Mouse (Mus musculus) CH12.LX (cell line): Measurements from ENCODE around the gene Mlec. TPM values are rescaled to one million over a fixed set of nuclear protein-coding genes. Genes with fewer than 3 reads are reported as not detected.

Experiments
- DNase-seq: peaks from one replicate; pipeline ENCODE4 v3.0.0-alpha.2; 2013; ENCODE audit errors: extremely low read depth
- H3K27ac ChIP-seq: 2 replicates; pipeline ENCODE4 v1.5.1; 2012; ENCODE audit warnings: low read depth, mild to moderate bottlenecking, control low read depth, moderate library complexity; ENCODE audit not compliant: insufficient read depth
- H3K27me3 ChIP-seq: replicated peaks from 2 replicates; pipeline ENCODE3; 2012; ENCODE audit warnings: inconsistent platforms
- H3K36me3 ChIP-seq, 2 experiments: replicated peaks in 1 of 2; 2 replicates each; pipeline versions ENCODE3 to v1.6.1; 2012; ENCODE audit warnings: inconsistent platforms in 1 of 2, low read length in 1 of 2, mild to moderate bottlenecking in 1 of 2, mixed read lengths in 1 of 2, moderate library complexity in 1 of 2; ENCODE audit not compliant: control insufficient read depth in 1 of 2, insufficient read depth in 1 of 2
- H3K4me1 ChIP-seq, 2 experiments: 2 replicates each; pipeline ENCODE4 v1.6.1; 2012; ENCODE audit warnings: inconsistent platforms in 1 of 2, moderate library complexity in 1 of 2; ENCODE audit not compliant: insufficient read depth in 2 of 2, control insufficient read depth in 1 of 2
- H3K4me2 ChIP-seq: 2 replicates; pipeline ENCODE4 v1.6.1; 2012; ENCODE audit warnings: low read depth, mild to moderate bottlenecking, control low read depth; ENCODE audit not compliant: poor library complexity, insufficient read depth, severe bottlenecking
- H3K4me3 ChIP-seq, 3 experiments: fragments of 150-350 bp in 1 of 3; sonication (generic) in 1 of 3; replicated peaks in 1 of 3; 2 replicates each; pipeline versions ENCODE3 to v1.5.1; 2011 to 2012; ENCODE audit warnings: low read depth in 2 of 3, low read length in 2 of 3, mild to moderate bottlenecking in 2 of 3, moderate library complexity in 2 of 3, control low read depth in 1 of 3, improper control_type of control experiment in 1 of 3, inconsistent platforms in 1 of 3, mixed read lengths in 1 of 3; ENCODE audit not compliant: poor library complexity in 1 of 3
- H3K79me2 ChIP-seq: replicated peaks from 2 replicates; pipeline ENCODE4 v1.6.1; 2012; ENCODE audit warnings: mild to moderate bottlenecking, moderate library complexity; ENCODE audit not compliant: control insufficient read depth, poor library complexity, insufficient read depth, severe bottlenecking; ENCODE audit errors: extremely low read depth
- H3K9ac ChIP-seq: 2 replicates; pipeline ENCODE4 v1.6.1; 2012; ENCODE audit warnings: low read depth, mild to moderate bottlenecking, control low read depth, moderate library complexity; ENCODE audit not compliant: insufficient read depth
- H3K9me3 ChIP-seq: replicated peaks from 2 replicates; pipeline ENCODE3; 2012; ENCODE audit warnings: low read length, inconsistent platforms, mixed read lengths
- BHLHE40 ChIP-seq: IDR thresholded peaks from 2 replicates; pipeline ENCODE4 v1.6.1; 2011; ENCODE audit warnings: mild to moderate bottlenecking, low read depth, low read length, improper control_type of control experiment
- CHD2 ChIP-seq: IDR thresholded peaks from 2 replicates; pipeline ENCODE4 v1.6.1; 2011; ENCODE audit warnings: low read length, improper control_type of control experiment
- CTCF ChIP-seq, 2 experiments: IDR thresholded peaks in 1 of 2; conservative IDR thresholded peaks in 1 of 2; 2 replicates each; pipeline ENCODE4 v1.5.1; 2011 to 2012; ENCODE audit warnings: low read depth in 2 of 2, low read length in 2 of 2, improper control_type of control experiment in 1 of 2, inconsistent platforms in 1 of 2, mild to moderate bottlenecking in 1 of 2, moderate library complexity in 1 of 2
- E2F4 ChIP-seq: IDR thresholded peaks from 2 replicates; pipeline ENCODE4 v1.6.1; 2011; ENCODE audit warnings: low read depth, low read length, improper control_type of control experiment; ENCODE audit not compliant: insufficient replicate concordance
- ELF1 ChIP-seq: IDR thresholded peaks from 2 replicates; pipeline ENCODE4 v1.6.1; 2014; ENCODE audit warnings: low read depth, mild to moderate bottlenecking, inconsistent platforms, low read length, improper control_type of control experiment
- EP300 ChIP-seq: IDR thresholded peaks from 2 replicates; pipeline ENCODE4 v1.6.1; 2011; ENCODE audit warnings: low read length, improper control_type of control experiment
- ETS1 ChIP-seq: conservative IDR thresholded peaks from 2 replicates; pipeline ENCODE4 v1.6.1; 2012; ENCODE audit warnings: low read depth, mild to moderate bottlenecking, inconsistent platforms, low read length, improper control_type of control experiment, moderate library complexity
- HCFC1 ChIP-seq: IDR thresholded peaks from 2 replicates; pipeline ENCODE4 v1.6.1; 2012; ENCODE audit warnings: low read depth, mild to moderate bottlenecking, inconsistent platforms, low read length, improper control_type of control experiment
- JUND ChIP-seq: conservative IDR thresholded peaks from 2 replicates; pipeline ENCODE4 v1.6.1; 2011; ENCODE audit warnings: low read depth, low read length, improper control_type of control experiment
- KAT2A ChIP-seq: IDR thresholded peaks from 2 replicates; pipeline ENCODE4 v1.6.1; 2012; ENCODE audit warnings: low read length, improper control_type of control experiment, inconsistent platforms; ENCODE audit not compliant: insufficient replicate concordance
- MAFK ChIP-seq: IDR thresholded peaks from 2 replicates; pipeline ENCODE4 v1.6.1; 2011; ENCODE audit warnings: low read length, improper control_type of control experiment; ENCODE audit not compliant: insufficient replicate concordance
- MAZ ChIP-seq: IDR thresholded peaks from 2 replicates; pipeline ENCODE4 v1.6.1; 2012; ENCODE audit warnings: low read depth, mild to moderate bottlenecking, inconsistent platforms, low read length, improper control_type of control experiment, moderate library complexity
- MEF2A ChIP-seq: IDR thresholded peaks from 2 replicates; pipeline ENCODE4 v1.6.1; 2014; ENCODE audit warnings: low read depth, mild to moderate bottlenecking, inconsistent platforms, low read length, improper control_type of control experiment, borderline replicate concordance
- MXI1 ChIP-seq: IDR thresholded peaks from 2 replicates; pipeline ENCODE4 v1.6.1; 2011; ENCODE audit warnings: mild to moderate bottlenecking, low read depth, low read length, improper control_type of control experiment
- NELFE ChIP-seq: IDR thresholded peaks from 2 replicates; pipeline ENCODE4 v1.6.1; 2011; ENCODE audit warnings: low read depth, low read length, improper control_type of control experiment
- POLR2A ChIP-seq: IDR thresholded peaks from 2 replicates; pipeline ENCODE4 v1.6.1; 2011; ENCODE audit warnings: low read depth, mild to moderate bottlenecking, improper control_type of control experiment, low read length
- POLR2AphosphoS2 ChIP-seq: IDR thresholded peaks from 2 replicates; pipeline ENCODE4 v1.6.1; 2011; ENCODE audit warnings: low read depth, low read length, improper control_type of control experiment
- RAD21 ChIP-seq: IDR thresholded peaks from 2 replicates; pipeline ENCODE4 v1.6.1; 2011; ENCODE audit warnings: low read depth, mild to moderate bottlenecking, low read length, improper control_type of control experiment, moderate library complexity
- RCOR1 ChIP-seq: conservative IDR thresholded peaks from 2 replicates; pipeline ENCODE4 v1.6.1; 2012; ENCODE audit warnings: low read depth, mild to moderate bottlenecking, inconsistent platforms, low read length, improper control_type of control experiment
- SIN3A ChIP-seq: IDR thresholded peaks from 2 replicates; pipeline ENCODE4 v1.6.1; 2012; ENCODE audit warnings: low read length, improper control_type of control experiment, inconsistent platforms
- SMC3 ChIP-seq: IDR thresholded peaks from 2 replicates; pipeline ENCODE4 v1.6.1; 2011; ENCODE audit warnings: low read depth, low read length, improper control_type of control experiment
- TBP ChIP-seq: conservative IDR thresholded peaks from 2 replicates; pipeline ENCODE4 v1.6.1; 2011; ENCODE audit warnings: low read depth, low read length, improper control_type of control experiment
- TCF12 ChIP-seq: IDR thresholded peaks from 2 replicates; pipeline ENCODE4 v1.6.1; 2014; ENCODE audit warnings: low read depth, mild to moderate bottlenecking, inconsistent platforms, low read length, improper control_type of control experiment
- UBTF ChIP-seq: IDR thresholded peaks from 2 replicates; pipeline ENCODE4 v1.6.1; 2012; ENCODE audit warnings: low read depth, mild to moderate bottlenecking, inconsistent platforms, low read length, improper control_type of control experiment, moderate library complexity
- USF1 ChIP-seq: IDR thresholded peaks from 2 replicates; pipeline ENCODE4 v1.6.1; 2014; ENCODE audit warnings: low read depth, mild to moderate bottlenecking, inconsistent platforms, low read length, improper control_type of control experiment
- USF2 ChIP-seq: conservative IDR thresholded peaks from 2 replicates; pipeline ENCODE4 v1.6.1; 2011; ENCODE audit warnings: low read depth, low read length, improper control_type of control experiment
- ZC3H11A ChIP-seq: IDR thresholded peaks from 2 replicates; pipeline ENCODE4 v1.6.1; 2012; ENCODE audit warnings: low read depth, mild to moderate bottlenecking, inconsistent platforms, low read length, improper control_type of control experiment
- ZKSCAN1 ChIP-seq: IDR thresholded peaks from 2 replicates; pipeline ENCODE4 v1.6.1; 2012; ENCODE audit warnings: low read depth, inconsistent platforms, low read length, improper control_type of control experiment, borderline replicate concordance
- ZMIZ1 ChIP-seq: IDR thresholded peaks from 2 replicates; pipeline ENCODE4 v1.6.1; 2012; ENCODE audit warnings: low read depth, mild to moderate bottlenecking, inconsistent platforms, low read length, improper control_type of control experiment
- dilution Hi-C: fragments of 300-500 bp; cut with MboI; formaldehyde crosslinking; loops from 2 replicates; pipeline ENCODE4 v1.14.3; 2020; ENCODE audit warnings: low sequenced_read_pairs; ENCODE audit not compliant: extremely low pct_unique_long_range_greater_than_20kb, extremely low pct_ligation_motif_present
- in situ Hi-C: fragments of 300-500 bp; cut with MboI; formaldehyde crosslinking; loops from 3 replicates; pipeline ENCODE4 v1.14.3; 2019; ENCODE audit warnings: low sequenced_read_pairs, low pct_ligation_motif_present, low pct_unique_long_range_greater_than_20kb, mixed read lengths
- polyA plus RNA-seq: library from polyadenylated mRNA; unstranded; fragments of >175 nt; gene quantifications from 2 replicates; pipeline ENCODE4 v1.2.1, GENCODE M21; 2012; ENCODE audit warnings: low read depth; ENCODE audit not compliant: insufficient read length
- total RNA-seq, 2 experiments: library from RNA; depleted of rRNA; stranded (reverse); fragments of 300-350 nt in 1 of 2; fragments of >200 nt in 1 of 2; gene quantifications; 2 replicates each; pipeline ENCODE4 v1.2.3; 2012 to 2014

The Mlec gene
- total and polyA plus RNA-seq, 3 experiments = 101 to 143 (median 128) TPM

- DNase-seq = peak; percentile 71
- peaks cover 3% of the 10 kb centered on the region for H3K9me3 ChIP-seq
- H3K27me3 ChIP-seq = peaks cover 58% of the 10 kb centered on the region
- in situ Hi-C loops = no loop called here
- no peak overlapping the region for H3K4me2 ChIP-seq
- H3K79me2 ChIP-seq = no peaks in the 10 kb centered on the region
- H3K27ac ChIP-seq = no peak overlapping the region
- H3K4me1 ChIP-seq = peaks cover 6 to 24% of the 10 kb centered on the region in 2 experiments
- dilution Hi-C loops = no loop called here
- H3K4me3 ChIP-seq = no peak overlapping the region
- H3K36me3 ChIP-seq = no peaks in the 10 kb centered on the region
- TF ChIP-seq EP300 (no peak), SIN3A (no peak), MAFK (peak; percentile 57; the same call in 1 of the 2 replicates), ELF1 (no peak), ZMIZ1 (no peak), ETS1 (no peak), RCOR1 (no peak), POLR2A (no peak), MEF2A (no peak), MAZ (no peak), BHLHE40 (no peak), CTCF (conservative IDR thresholded peaks at IDR 0.05 in 1 of 2, IDR thresholded peaks at IDR 0.05 in 1 of 2; ENCODE audit: low read depth in 2 of 2, low read length in 2 of 2) (peak; percentile 77 to 79), USF2 (no peak), SMC3 (peak; percentile 64), E2F4 (no peak), RAD21 (peak; percentile 71), POLR2AphosphoS2 (no peak)
- no peak overlapping the region for H3K9ac ChIP-seq
Measured at GRCm38 (mm10) chr5:115188824-115189223, 30.8 kb upstream of the Mlec start.

- DNase-seq = peak; percentile 96
- H3K36me3 ChIP-seq = no peaks in the 10 kb centered on the region
- in situ Hi-C loops = no loop called here
- H3K4me2 ChIP-seq = peak overlapping the region; percentile 80
- peak overlapping the region; percentile 73 for H3K9ac ChIP-seq
- H3K79me2 ChIP-seq = no peaks in the 10 kb centered on the region
- peak overlapping the region; percentile 44 to 56 (median 50) for H3K4me3 ChIP-seq
- peaks cover 10 to 27% of the 10 kb centered on the region in 2 experiments for H3K4me1 ChIP-seq
- H3K27me3 ChIP-seq = peaks cover 44% of the 10 kb centered on the region
- dilution Hi-C loops = no loop called here
- H3K9me3 ChIP-seq = peaks cover 3% of the 10 kb centered on the region
- H3K27ac ChIP-seq = peak overlapping the region; percentile 69; the same call in 1 of the 2 replicates
- TF ChIP-seq CTCF (conservative IDR thresholded peaks at IDR 0.05 in 1 of 2, IDR thresholded peaks at IDR 0.05 in 1 of 2; ENCODE audit: low read depth in 2 of 2, low read length in 2 of 2) (peak; percentile 86), UBTF (no peak; the same call in 1 of the 2 replicates), ETS1 (peak; percentile 5), RAD21 (peak; percentile 48), NELFE (no peak; the same call in 1 of the 2 replicates), JUND (no peak), KAT2A (no peak), CHD2 (no peak), USF1 (no peak), SIN3A (no peak), MXI1 (peak; percentile 27; the same call in 1 of the 2 replicates), ELF1 (no peak; the same call in 1 of the 2 replicates), ZC3H11A (no peak), ZKSCAN1 (no peak), HCFC1 (no peak), USF2 (no peak), RCOR1 (no peak), POLR2AphosphoS2 (no peak), TCF12 (peak; percentile 56; the same call in 1 of the 2 replicates), TBP (0 out of 2 replicates have a peak, but pooled peaks have one; percentile 15)
Measured at GRCm38 (mm10) chr5:115187188-115188131, 29.5 kb upstream of the Mlec start.
